Mouse (Mus musculus) embryonic fibroblast, embryonic 13.5 days (primary cell): Measurements from ENCODE around the gene Purb.

ENCODE experiments used
- CTCF ChIP-seq: IDR thresholded peaks from 2 replicates; pipeline ENCODE4 v1.5.1; 2011; ENCODE audit warnings: mild to moderate bottlenecking, control low read depth, low read length, moderate library complexity, borderline replicate concordance; ENCODE audit not compliant: insufficient read depth
- POLR2A ChIP-seq: IDR thresholded peaks from 2 replicates; pipeline ENCODE4 v1.6.1; 2011; ENCODE audit warnings: low read depth, mild to moderate bottlenecking, control low read depth, low read length, moderate library complexity

- TF ChIP-seq POLR2A: no peak
- no peak for TF ChIP-seq CTCF
These were observed 29.0 kb upstream of the Purb start for GRCm38 (mm10) chr11:6504689-6505088.
